Mouse (Mus musculus) stomach, postnatal 0 days (tissue): ENCODE data around the gene Fam229b. TPM values are rescaled to one million over a fixed set of nuclear protein-coding genes. Genes with fewer than 3 reads are reported as not detected.

Experiments used
- ATAC-seq: fragments of 200-750 bp; cut with Nextera tagmentation; 2 replicates; pipeline ENCODE4 v1.8.0; 2017; ENCODE audit not compliant: low FRiP score, low TSS enrichment
- DNase-seq: peaks from one replicate; pipeline ENCODE4 v3.0.0-alpha.2; 2016; ENCODE audit warnings: low spot score
- H3K27ac ChIP-seq: fragments of 300-500 bp; sonication (generic); replicated peaks from 2 replicates; pipeline ENCODE4 v1.5.1; 2014; ENCODE audit warnings: mild to moderate bottlenecking, control low read depth
- H3K27me3 ChIP-seq: fragments of 300-500 bp; sonication (generic); 2 replicates; pipeline ENCODE4 v1.6.1; 2014; ENCODE audit warnings: low read length; ENCODE audit not compliant: control insufficient read depth, insufficient read depth
- H3K36me3 ChIP-seq: fragments of 300-500 bp; sonication (generic); 2 replicates; pipeline ENCODE4 v1.6.1; 2014; ENCODE audit warnings: low read length, mixed read lengths; ENCODE audit not compliant: control insufficient read depth, insufficient read depth
- H3K4me1 ChIP-seq: fragments of 300-500 bp; sonication (generic); replicated peaks from 2 replicates; pipeline ENCODE4 v1.6.1; 2014; ENCODE audit warnings: antibody characterized with exemption; ENCODE audit not compliant: control insufficient read depth, insufficient read depth
- H3K4me2 ChIP-seq: fragments of 300-500 bp; sonication (generic); replicated peaks from 2 replicates; pipeline ENCODE4 v1.6.1; 2014; ENCODE audit warnings: low read depth, mild to moderate bottlenecking, control low read depth, moderate library complexity
- H3K4me3 ChIP-seq: fragments of 300-500 bp; sonication (generic); 2 replicates; pipeline ENCODE4 v1.5.1; 2014; ENCODE audit warnings: low read depth, low read length, control low read depth
- H3K9ac ChIP-seq: fragments of 300-500 bp; sonication (generic); 2 replicates; pipeline ENCODE4 v1.6.1; 2014; ENCODE audit warnings: mild to moderate bottlenecking, low read length, control low read depth, mixed read lengths
- H3K9me3 ChIP-seq: fragments of 300-500 bp; sonication (generic); 2 replicates; pipeline ENCODE4 v1.6.1; 2016; ENCODE audit warnings: low read length; ENCODE audit not compliant: control insufficient read depth
- CTCF ChIP-seq: IDR thresholded peaks from 2 replicates; pipeline ENCODE4 v1.5.1; 2016; ENCODE audit warnings: antibody characterized with exemption, low read depth, mild to moderate bottlenecking, moderate library complexity
- EP300 ChIP-seq: optimal IDR thresholded peaks from 2 replicates; pipeline ENCODE3; 2016; ENCODE audit warnings: antibody characterized with exemption
- WGBS: fragments of 180-500 bp; shearing (Covaris S2); extraction: QIAGEN DNeasy Blood & Tissue Kit; methylation state at CpG from one replicate; pipeline ENCODE4 v1.1.7; 2014; 5-methylcytosine and 5-hydroxymethylcytosine counted together
- polyA plus RNA-seq: library from polyadenylated mRNA; unstranded; fragments of >200 nt; fragmentation: Nextera tagmentation; extraction: Ambion mirVana; gene quantifications from 2 replicates; pipeline ENCODE4 v1.2.1, GENCODE M21; 2015

Gene Fam229b
- 5.0 and 6.4 TPM in 2 replicates for polyA plus RNA-seq

DNA sequence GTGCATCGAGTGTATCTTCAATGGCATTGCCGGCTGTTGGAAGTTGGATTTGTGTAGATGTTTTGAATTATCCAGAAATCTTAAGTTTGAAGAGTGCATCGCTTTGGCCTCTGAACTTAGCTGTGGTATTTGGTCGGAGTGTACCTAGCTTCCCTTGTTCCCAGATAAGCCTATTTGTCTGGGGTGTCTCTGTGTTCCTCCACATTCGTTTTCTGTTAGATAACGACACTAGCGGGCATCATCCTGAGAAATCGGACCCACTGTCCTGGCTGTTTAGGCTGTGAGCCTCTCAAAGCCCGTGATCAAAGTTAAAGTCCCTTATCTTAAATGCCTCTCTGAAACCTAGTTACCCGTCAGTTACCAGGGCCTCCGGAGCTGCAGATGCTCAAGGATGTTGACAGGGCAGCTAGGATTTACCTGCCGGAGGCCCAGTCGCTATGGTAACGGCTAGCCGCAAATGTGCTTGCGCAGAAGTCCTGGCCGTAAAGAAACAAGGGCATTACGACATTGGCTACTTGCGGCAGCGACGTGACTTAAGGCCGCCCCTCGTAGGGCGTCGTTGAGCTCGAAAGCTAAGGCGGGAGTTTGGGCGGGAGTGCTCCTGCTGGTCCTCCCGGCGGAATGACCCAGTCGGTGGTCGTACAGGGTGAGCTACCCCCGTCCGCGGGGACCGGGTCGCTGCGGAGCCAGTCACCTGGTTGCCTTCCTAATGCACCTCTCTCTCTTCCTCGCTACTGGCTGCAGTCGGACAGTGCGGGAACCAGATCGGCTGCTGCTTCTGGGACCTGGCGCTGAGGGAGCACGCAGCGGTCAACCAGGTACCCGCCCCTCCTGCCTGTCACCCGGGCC, at the start of gene Fam229b, which contains the start of gene Tube1:
TSS of gene Fam229b (minus strand) at position 453 of the 849 bp plus-strand sequence.
TSS of gene Tube1 (plus strand) at position 515 of the 849 bp plus-strand sequence.
- peak within 1 kb of the TSS; percentile 65 for H3K9ac ChIP-seq
- H3K27me3 ChIP-seq: no peaks in the 10 kb centered on the region
- peak within 1 kb of the TSS; percentile 81 for H3K4me2 ChIP-seq
- H3K9me3 ChIP-seq: no peaks in the 10 kb centered on the region
- peak within 1 kb of the TSS; percentile 71 for H3K4me3 ChIP-seq
- H3K27ac ChIP-seq: no peak within 1 kb of the TSS
- ATAC-seq: peak; percentile 94
- peak; percentile 91 for DNase-seq
- no peak for TF ChIP-seq EP300
- no peak for TF ChIP-seq CTCF
- H3K36me3 ChIP-seq: no peaks in the 10 kb centered on the region
- H3K4me1 ChIP-seq: 0 out of 2 replicates have a peak, but pooled peaks cover 2% of the 10 kb centered on the region
- WGBS: 3% methylated on average over 47 of the region's 47 CpGs

DNA sequence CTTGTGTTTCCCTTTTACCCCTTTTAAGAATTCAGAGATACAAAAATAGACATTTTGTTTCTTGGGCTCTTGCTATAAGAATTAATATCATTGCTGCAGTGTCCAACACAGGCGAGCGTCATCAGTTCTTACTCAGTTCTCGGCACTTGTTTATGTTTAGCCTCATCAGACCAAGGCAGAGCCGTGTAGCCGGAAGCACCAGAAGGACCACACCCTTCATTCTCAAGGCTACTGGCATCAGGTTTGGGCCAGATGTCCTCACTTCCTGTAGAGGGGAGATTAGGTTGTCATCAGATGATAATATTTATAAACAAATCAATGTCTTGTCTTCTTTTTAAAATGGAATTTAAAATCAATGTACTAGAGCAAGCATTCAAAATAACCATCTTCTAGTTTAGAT, 43.3 kb upstream of the Fam229b start:
- H3K27ac ChIP-seq: no peak overlapping the region
- H3K4me1 ChIP-seq: no peaks in the 10 kb centered on the region
- ATAC-seq (no peak), DNase-seq (no peak)
- WGBS: 46% methylated on average over 5 of the region's 5 CpGs
- H3K36me3 ChIP-seq: no peaks in the 10 kb centered on the region
- no peaks in the 10 kb centered on the region for H3K27me3 ChIP-seq
- no peak for TF ChIP-seq EP300
- no peak for TF ChIP-seq CTCF
- no peaks in the 10 kb centered on the region for H3K9me3 ChIP-seq
- no peak overlapping the region for H3K9ac ChIP-seq
- no peak overlapping the region for H3K4me2 ChIP-seq
- no peak overlapping the region for H3K4me3 ChIP-seq

DNA sequence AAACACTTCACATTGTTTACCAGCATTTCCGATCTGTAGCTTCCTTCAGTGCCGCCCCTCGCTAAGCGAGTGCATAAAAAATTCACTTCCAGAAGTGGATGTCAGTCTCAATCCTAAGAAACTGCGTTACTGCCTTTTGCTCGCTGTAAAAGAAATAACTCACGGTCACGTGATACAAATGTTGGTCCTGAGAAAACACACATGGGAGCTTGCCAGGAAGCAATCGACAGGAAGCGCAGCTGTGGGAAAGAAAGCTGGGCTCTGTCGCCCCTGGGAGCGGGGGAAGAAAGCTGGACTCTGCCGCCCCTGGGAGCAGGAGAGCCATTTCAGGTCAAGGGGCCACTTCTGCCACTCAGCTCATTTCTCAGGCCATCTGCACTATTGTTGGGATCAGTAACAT, 39.4 kb upstream of the Fam229b start:
- Histone ChIP-seq H3K4me3 (peak overlapping the region; percentile 2; the same call in 1 of the 2 replicates), H3K36me3 (no peaks in the 10 kb centered on the region), H3K27me3 (no peaks in the 10 kb centered on the region), H3K4me1 (no peaks in the 10 kb centered on the region), H3K9ac (no peak overlapping the region), H3K27ac (peak overlapping the region; percentile 31; the same call in 1 of the 2 replicates), H3K4me2 (peak overlapping the region; percentile 32), H3K9me3 (no peaks in the 10 kb centered on the region)
- TF ChIP-seq EP300: no peak
- TF ChIP-seq CTCF: no peak
- ATAC-seq: no peak
- WGBS: 23% methylated on average over 13 of the region's 13 CpGs
- peak; percentile 34 for DNase-seq

DNA sequence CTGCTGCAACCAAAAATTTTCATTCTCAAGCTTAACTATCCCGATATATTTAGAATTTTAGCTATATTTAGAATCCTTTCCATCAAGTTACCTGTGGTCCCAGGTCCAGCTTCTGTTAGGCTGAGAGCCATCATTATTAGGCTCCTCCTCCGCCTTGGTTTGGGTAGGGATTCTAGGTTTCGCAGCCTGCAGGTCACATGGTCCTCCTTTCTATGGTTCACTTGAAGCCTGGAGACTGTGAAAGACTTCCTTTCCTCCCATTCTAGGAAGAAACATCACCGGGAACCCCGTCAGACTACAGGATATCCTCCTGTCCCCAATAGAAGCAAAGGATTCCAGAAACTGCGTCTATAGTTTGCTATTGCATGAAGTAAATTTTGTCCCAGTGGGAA, 38.8 kb upstream of the Fam229b start:
- Histone ChIP-seq H3K9ac (no peak overlapping the region), H3K4me1 (no peaks in the 10 kb centered on the region), H3K27me3 (no peaks in the 10 kb centered on the region), H3K36me3 (no peaks in the 10 kb centered on the region), H3K27ac (peak overlapping the region; percentile 31; the same call in 1 of the 2 replicates), H3K9me3 (no peaks in the 10 kb centered on the region), H3K4me3 (no peak overlapping the region), H3K4me2 (peak overlapping the region; percentile 32; the same call in 1 of the 2 replicates)
- TF ChIP-seq CTCF: no peak
- TF ChIP-seq EP300: no peak
- 71% methylated on average over 6 of the region's 6 CpGs for WGBS
- ATAC-seq (no peak), DNase-seq (no peak)

DNA sequence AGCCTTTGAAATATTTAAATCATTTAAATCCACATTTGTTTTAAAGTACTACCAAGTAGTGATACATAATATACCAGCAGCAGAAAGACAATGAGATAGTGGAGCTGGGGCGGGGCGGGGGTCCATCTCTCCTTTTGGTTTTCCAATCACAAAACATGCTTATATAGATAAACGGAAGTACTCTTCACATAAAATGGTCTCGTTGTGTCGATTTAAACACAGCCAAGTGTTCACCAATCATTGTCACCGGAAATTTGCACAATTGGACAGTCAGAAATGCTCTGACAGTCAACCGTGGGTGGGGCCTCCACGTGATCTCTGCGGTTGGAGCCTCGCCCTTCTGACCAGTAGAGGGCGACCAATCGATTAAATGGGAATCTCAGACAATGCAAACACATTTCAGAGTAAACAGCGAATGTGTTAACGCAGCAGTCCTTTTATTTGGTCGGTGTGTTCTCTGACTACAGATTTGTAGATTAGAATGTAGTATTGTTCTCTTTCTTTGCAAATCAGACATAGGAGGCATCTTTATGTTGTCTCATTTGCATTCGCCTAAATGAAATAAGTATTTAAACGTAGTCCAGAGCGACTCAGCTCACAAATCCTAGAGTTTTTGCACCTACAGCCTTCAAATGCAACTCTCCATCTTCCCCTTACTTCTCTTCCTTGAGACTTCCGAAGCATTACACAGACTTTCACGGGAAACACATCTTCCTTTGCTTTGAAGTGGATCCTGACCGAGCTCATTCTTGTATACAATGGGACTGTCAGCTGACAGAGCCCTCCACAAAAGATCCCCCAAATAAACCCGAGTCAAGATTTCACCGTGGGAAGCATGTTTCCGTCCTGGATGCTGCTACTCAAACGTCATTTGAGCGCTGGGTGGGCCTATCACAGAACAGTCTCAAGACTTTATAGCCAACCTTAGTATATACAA, 38.2 kb upstream of the Fam229b start:
- WGBS: 14% methylated on average over 26 of the region's 26 CpGs
- Histone ChIP-seq H3K27ac (peak overlapping the region; percentile 61; the same call in 1 of the 2 replicates), H3K4me1 (no peaks in the 10 kb centered on the region), H3K36me3 (no peaks in the 10 kb centered on the region), H3K9me3 (no peaks in the 10 kb centered on the region), H3K4me2 (peak overlapping the region; percentile 66), H3K9ac (peak overlapping the region; percentile 47; the same call in 1 of the 2 replicates), H3K27me3 (no peaks in the 10 kb centered on the region), H3K4me3 (peak overlapping the region; percentile 44)
- TF ChIP-seq EP300: no peak
- TF ChIP-seq CTCF: peak; percentile 85
- ATAC-seq: peak; percentile 74
- peak; percentile 83 for DNase-seq
